Mouse (Mus musculus): ENCODE measurements at regions not wholly inside any gene's neighbourhood (a gene's known extent, or its start where the extent isn't known, plus 50 kb on each side); places are given as distances from the start of the nearest gene placed in this dataset.

GRCm38 (mm10) chr15:34775714-34776113 is 418.0 kb upstream of the 9430069I07Rik start:
- no peak for DNase-seq

- no peak for DNase-seq
Observed at GRCm38 (mm10) chr15:34751746-34752145, 394.1 kb upstream of the 9430069I07Rik start.

GRCm38 (mm10) chr15:34751021-34751420 is 393.3 kb upstream of the 9430069I07Rik start:
- no peak for DNase-seq

GRCm38 (mm10) chr15:34747111-34747510 is 389.4 kb upstream of the 9430069I07Rik start:
- no peak for DNase-seq

- peak; percentile 42 to 54 for DNase-seq
Observed at GRCm38 (mm10) chr15:34743130-34743782, 385.6 kb upstream of the 9430069I07Rik start.

GRCm38 (mm10) chr15:34741488-34741887 is 383.8 kb upstream of the 9430069I07Rik start:
- no peak for DNase-seq
